Mouse (Mus musculus): Measurements from ENCODE around the gene Tas2r115.
"Not testable (repeated sequence)": the region's sequence is repeated elsewhere in the genome, so short reads cannot be mapped to it uniquely, and the experiment has no call there.

Tas2r115 gene

GRCm38 (mm10) chr6:132737935-132738334 is at the start of gene Tas2r115:
Gene Tas2r115, minus strand, starts transcription at chr6:132738035.
- no peak for DNase-seq (ENCODE audit: low read depth, low spot score)

GRCm38 (mm10) chr6:132778062-132778461 is 40.2 kb upstream of the Tas2r115 start, which contains the start of gene Tas2r136:
Gene Tas2r136, minus strand, starts transcription at chr6:132778162.
- DNase-seq (ENCODE audit: low read depth, low spot score), result no peak

- no peak for DNase-seq (ENCODE audit: low read depth, low spot score)
Observed at GRCm38 (mm10) chr6:132761831-132762230, 24.0 kb upstream of the Tas2r115 start, which contains the start of gene Tas2r102. Gene Tas2r102, plus strand, starts transcription at chr6:132762131.

GRCm38 (mm10) chr6:132754430-132754829 is 16.6 kb upstream of the Tas2r115 start, which contains the start of gene Tas2r124:
Gene Tas2r124, plus strand, starts transcription at chr6:132754730.
- DNase-seq (ENCODE audit: low read depth, low spot score), result no peak

- DNase-seq (ENCODE audit: low read depth, low spot score), result no peak
Observed at GRCm38 (mm10) chr6:132750206-132750605, 12.4 kb upstream of the Tas2r115 start.

- DNase-seq (ENCODE audit: low read depth, low spot score), result no peak
Observed at GRCm38 (mm10) chr6:132711828-132712227, 26.0 kb downstream of the Tas2r115 start, which contains the start of gene Tas2r122. Gene Tas2r122, minus strand, starts transcription at chr6:132711928.

GRCm38 (mm10) chr6:132700907-132701306 is 36.9 kb downstream of the Tas2r115 start, which contains the start of gene Tas2r121:
Gene Tas2r121, minus strand, starts transcription at chr6:132701007.
- DNase-seq (ENCODE audit: low read depth, low spot score), result no peak

- DNase-seq (ENCODE audit: low read depth, low spot score), result not testable (repeated sequence)
Observed at GRCm38 (mm10) chr6:132691596-132691995, 46.2 kb downstream of the Tas2r115 start.

Measured in A20 (cell line).